Mouse (Mus musculus) layer of hippocampus, postnatal 14 days (tissue): ENCODE data around the gene Fmnl3. TPM values are rescaled to one million over a fixed set of nuclear protein-coding genes. Genes with fewer than 3 reads are reported as not detected.
"Not testable (repeated sequence)": the region's sequence is repeated elsewhere in the genome, so short reads cannot be mapped to it uniquely, and the experiment has no call there.

Experiments used
- DNase-seq, 2 experiments: peaks; one replicate each; pipeline ENCODE4 v3.0.0; 2021 to 2022; ENCODE audit warnings: low spot score in 2 of 2, mixed read lengths in 1 of 2
- total RNA-seq, 2 experiments: library from RNA; stranded (reverse); gene quantifications; 2 replicates each; pipeline ENCODE4 v1.2.3; 2021

The Fmnl3 gene
- total RNA-seq, 2 experiments from 2014 or later: 12.6 to 13.8 TPM

GRCm38 (mm10) chr15:99390472-99391401 is 20.5 kb upstream of the Fmnl3 start:
- DNase-seq: no peak

GRCm38 (mm10) chr15:99387976-99388375 is 17.7 kb upstream of the Fmnl3 start:
- DNase-seq: no peak

GRCm38 (mm10) chr15:99386796-99387195 is 16.5 kb upstream of the Fmnl3 start:
- DNase-seq: no peak

GRCm38 (mm10) chr15:99386110-99386509 is 15.8 kb upstream of the Fmnl3 start:
- DNase-seq: not testable (repeated sequence)

GRCm38 (mm10) chr15:99384071-99384470 is 13.8 kb upstream of the Fmnl3 start:
- no peak for DNase-seq

GRCm38 (mm10) chr15:99382893-99383292 is 12.6 kb upstream of the Fmnl3 start:
- DNase-seq: no peak

- no peak for DNase-seq
Observed at GRCm38 (mm10) chr15:99376240-99376639, 6.0 kb upstream of the Fmnl3 start.

GRCm38 (mm10) chr15:99375581-99375980 is 5.3 kb upstream of the Fmnl3 start:
- DNase-seq: no peak

- no peak for DNase-seq
Observed at GRCm38 (mm10) chr15:99375036-99375435, 4.8 kb upstream of the Fmnl3 start.

- DNase-seq: no peak
Observed at GRCm38 (mm10) chr15:99372761-99373160, 2.5 kb upstream of the Fmnl3 start.

GRCm38 (mm10) chr15:99371526-99372340 is 1.5 kb upstream of the Fmnl3 start:
- DNase-seq: no peak

- DNase-seq: no peak
Observed at GRCm38 (mm10) chr15:99369391-99370171, 701 bp downstream of the Fmnl3 start.

- no peak for DNase-seq
Observed at GRCm38 (mm10) chr15:99368583-99369266, 1.6 kb downstream of the Fmnl3 start.

- DNase-seq: no peak
Observed at GRCm38 (mm10) chr15:99364921-99365320, 5.4 kb downstream of the Fmnl3 start.

- DNase-seq: no peak
Observed at GRCm38 (mm10) chr15:99364022-99364530, 6.2 kb downstream of the Fmnl3 start.

- no peak for DNase-seq
Observed at GRCm38 (mm10) chr15:99358952-99359351, 11.3 kb downstream of the Fmnl3 start.

- no peak for DNase-seq
Observed at GRCm38 (mm10) chr15:99356462-99356861, 13.8 kb downstream of the Fmnl3 start.

- DNase-seq: no peak
Observed at GRCm38 (mm10) chr15:99355660-99356059, 14.6 kb downstream of the Fmnl3 start.

GRCm38 (mm10) chr15:99352306-99352705 is 18.0 kb downstream of the Fmnl3 start:
- DNase-seq: no peak

- DNase-seq: no peak
Observed at GRCm38 (mm10) chr15:99351610-99352009, 18.7 kb downstream of the Fmnl3 start.
